Mouse (Mus musculus) right cerebral cortex, adult 18-20 months (tissue): ENCODE data around the gene Mfsd4a.

Experiments used
- DNase-seq: peaks from one replicate; pipeline ENCODE4 v3.0.0; 2022; ENCODE audit warnings: mixed read lengths

The Mfsd4a gene

GRCm38 (mm10) chr1:131987432-131987831 lies 80.4 kb downstream of the Mfsd4a start:
- DNase-seq: no peak

- DNase-seq: no peak
These were observed 84.1 kb downstream of the Mfsd4a start for GRCm38 (mm10) chr1:131983806-131984205.

GRCm38 (mm10) chr1:131982907-131983306 lies 85.0 kb downstream of the Mfsd4a start:
- DNase-seq: peak; percentile 59

- peak; percentile 67 for DNase-seq
These were observed 86.4 kb downstream of the Mfsd4a start for GRCm38 (mm10) chr1:131981378-131982013.

GRCm38 (mm10) chr1:131980471-131980870 lies 87.4 kb downstream of the Mfsd4a start:
- no peak for DNase-seq

GRCm38 (mm10) chr1:131976886-131977285 lies 91.0 kb downstream of the Mfsd4a start:
- DNase-seq: no peak

GRCm38 (mm10) chr1:131973991-131974390 lies 93.9 kb downstream of the Mfsd4a start:
- DNase-seq: no peak
